Mouse (Mus musculus) spleen, postnatal 10 days (tissue): ENCODE measurements around the gene Atp6v0a4.

Source experiments
- DNase-seq, 2 experiments: peaks; one replicate each; pipeline ENCODE4 v3.0.0; 2021 to 2022; ENCODE audit warnings: low spot score in 2 of 2

The Atp6v0a4 gene

GRCm38 (mm10) chr6:38124207-38124835, at the start of gene Atp6v0a4:
Gene Atp6v0a4, minus strand, starts transcription at chr6:38124586.
- DNase-seq, result no peak

GRCm38 (mm10) chr6:38165385-38165784, 41.0 kb upstream of the Atp6v0a4 start:
- no peak for DNase-seq

- no peak for DNase-seq
Measured at GRCm38 (mm10) chr6:38164705-38165104, 40.3 kb upstream of the Atp6v0a4 start.

- DNase-seq, result no peak
Measured at GRCm38 (mm10) chr6:38162825-38163504, 38.6 kb upstream of the Atp6v0a4 start.

- DNase-seq, result no peak
Measured at GRCm38 (mm10) chr6:38160556-38160955, 36.2 kb upstream of the Atp6v0a4 start.

- DNase-seq, result peak; percentile 63 to 85
Measured at GRCm38 (mm10) chr6:38160102-38160501, 35.7 kb upstream of the Atp6v0a4 start.

- DNase-seq, result no peak
Measured at GRCm38 (mm10) chr6:38159576-38159975, 35.2 kb upstream of the Atp6v0a4 start.

- no peak for DNase-seq
Measured at GRCm38 (mm10) chr6:38157925-38158324, 33.5 kb upstream of the Atp6v0a4 start.

- DNase-seq, result no peak
Measured at GRCm38 (mm10) chr6:38156204-38156603, 31.8 kb upstream of the Atp6v0a4 start.

GRCm38 (mm10) chr6:38152305-38152704, 27.9 kb upstream of the Atp6v0a4 start:
- no peak for DNase-seq

GRCm38 (mm10) chr6:38149483-38149882, 25.1 kb upstream of the Atp6v0a4 start:
- DNase-seq, result no peak

- no peak for DNase-seq
Measured at GRCm38 (mm10) chr6:38148626-38149025, 24.2 kb upstream of the Atp6v0a4 start.

- no peak for DNase-seq
Measured at GRCm38 (mm10) chr6:38147301-38147700, 22.9 kb upstream of the Atp6v0a4 start.

- DNase-seq, result no peak
Measured at GRCm38 (mm10) chr6:38145463-38146065, 21.2 kb upstream of the Atp6v0a4 start.

- no peak for DNase-seq
Measured at GRCm38 (mm10) chr6:38144161-38144998, 20.0 kb upstream of the Atp6v0a4 start.

- DNase-seq, result no peak
Measured at GRCm38 (mm10) chr6:38140402-38140801, 16.0 kb upstream of the Atp6v0a4 start.

GRCm38 (mm10) chr6:38139086-38139485, 14.7 kb upstream of the Atp6v0a4 start:
- no peak for DNase-seq

GRCm38 (mm10) chr6:38134806-38135559, 10.6 kb upstream of the Atp6v0a4 start:
- no peak for DNase-seq

GRCm38 (mm10) chr6:38131801-38132231, 7.4 kb upstream of the Atp6v0a4 start:
- no peak for DNase-seq

GRCm38 (mm10) chr6:38129883-38130282, 5.5 kb upstream of the Atp6v0a4 start:
- no peak for DNase-seq

- DNase-seq, result no peak
Measured at GRCm38 (mm10) chr6:38128115-38128514, 3.7 kb upstream of the Atp6v0a4 start.
